Mouse (Mus musculus) heart, postnatal 0 days (tissue): ENCODE results near the gene Spryd7. TPM values are rescaled to one million over a fixed set of nuclear protein-coding genes. Genes with fewer than 3 reads are reported as not detected.
A peak's percentile ranks its signal among the peaks of the same experiment; 100 is the strongest.
"Not testable (repeated sequence)": the region's sequence is repeated elsewhere in the genome, so short reads cannot be mapped to it uniquely, and the experiment has no call there.

Experiments used
- ATAC-seq: fragments of 200-750 bp; cut with Nextera tagmentation; 2 replicates; pipeline ENCODE4 v1.8.0; 2017; ENCODE audit warnings: low read depth, moderate number of reproducible peaks, moderate library complexity; ENCODE audit not compliant: insufficient read depth
- DNase-seq: peaks from one replicate; pipeline ENCODE4 v3.0.0-alpha.2; 2016; ENCODE audit warnings: low spot score
- H3K27ac ChIP-seq: fragments of 300-500 bp; sonication (generic); 2 replicates; pipeline ENCODE4 v1.5.1; 2014; ENCODE audit warnings: low read depth, mild to moderate bottlenecking
- H3K27me3 ChIP-seq: fragments of 300-500 bp; sonication (generic); 2 replicates; pipeline ENCODE4 v1.6.1; 2014; ENCODE audit warnings: low read length, mixed read lengths; ENCODE audit not compliant: control insufficient read depth, insufficient read depth
- H3K36me3 ChIP-seq: fragments of 300-500 bp; sonication (generic); replicated peaks from 2 replicates; pipeline ENCODE4 v1.6.1; 2014; ENCODE audit warnings: low read length, mixed read lengths; ENCODE audit not compliant: control insufficient read depth, insufficient read depth
- H3K4me1 ChIP-seq: fragments of 300-500 bp; sonication (generic); 2 replicates; pipeline ENCODE4 v1.6.1; 2014; ENCODE audit warnings: antibody characterized with exemption; ENCODE audit not compliant: control insufficient read depth, insufficient read depth
- H3K4me2 ChIP-seq: fragments of 300-500 bp; sonication (generic); 2 replicates; pipeline ENCODE4 v1.6.1; 2014; ENCODE audit warnings: low read depth, mild to moderate bottlenecking, low read length, moderate library complexity
- H3K4me3 ChIP-seq: fragments of 300-500 bp; sonication (generic); 2 replicates; pipeline ENCODE4 v1.5.1; 2014; ENCODE audit warnings: low read depth, low read length
- H3K9ac ChIP-seq: fragments of 300-500 bp; sonication (generic); replicated peaks from 2 replicates; pipeline ENCODE4 v1.6.1; 2014; ENCODE audit warnings: low read depth, low read length, mixed read lengths
- H3K9me3 ChIP-seq: fragments of 300-500 bp; sonication (generic); replicated peaks from 2 replicates; pipeline ENCODE4 v1.6.1; 2016; ENCODE audit warnings: low read length; ENCODE audit not compliant: control insufficient read depth
- CTCF ChIP-seq: IDR thresholded peaks from 2 replicates; pipeline ENCODE4 v1.5.1; 2016; ENCODE audit warnings: antibody characterized with exemption, control low read depth, low read depth
- EP300 ChIP-seq: IDR thresholded peaks from 2 replicates; pipeline ENCODE4 v1.6.1; 2016; ENCODE audit warnings: antibody characterized with exemption, low read depth
- WGBS: fragments of 180-500 bp; shearing (Covaris S2); extraction: QIAGEN DNeasy Blood & Tissue Kit; methylation state at CpG from one replicate; pipeline ENCODE4 v1.1.7; 2014; 5-methylcytosine and 5-hydroxymethylcytosine counted together
- polyA plus RNA-seq: library from polyadenylated mRNA; unstranded; fragments of >200 nt; fragmentation: Nextera tagmentation; extraction: Ambion mirVana; gene quantifications from 2 replicates; pipeline ENCODE4 v1.2.1, GENCODE M21; 2015
- total RNA-seq: library from RNA; depleted of rRNA; stranded (reverse); fragments of >200 nt; gene quantifications from 2 replicates; pipeline ENCODE4 v1.2.3, GENCODE M21; 2014; ENCODE audit warnings: low replicate concordance

Gene Spryd7
- total and polyA plus RNA-seq, 2 experiments from 2014 or later = 28.0 to 41.9 TPM

DNA sequence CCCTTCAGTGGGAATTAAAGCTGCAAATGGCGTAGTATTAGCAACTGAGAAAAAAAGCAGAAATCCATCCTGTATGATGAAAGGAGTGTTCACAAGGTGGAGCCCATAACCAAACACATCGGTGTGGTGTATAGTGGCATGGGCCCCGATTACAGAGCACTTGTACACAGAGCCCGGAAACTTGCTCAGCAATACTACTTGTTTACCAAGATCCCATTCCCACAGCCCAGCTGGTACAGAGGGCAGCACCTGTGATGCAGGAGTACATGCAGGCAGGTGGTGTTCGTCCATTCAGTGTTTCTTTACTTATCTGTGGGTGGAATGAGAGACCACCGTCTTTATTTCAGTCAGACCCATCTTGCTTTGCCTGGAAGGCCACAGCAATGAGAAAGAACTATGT lies 2.2 kb upstream of the Spryd7 start:
- H3K9ac ChIP-seq = no peak overlapping the region

DNA sequence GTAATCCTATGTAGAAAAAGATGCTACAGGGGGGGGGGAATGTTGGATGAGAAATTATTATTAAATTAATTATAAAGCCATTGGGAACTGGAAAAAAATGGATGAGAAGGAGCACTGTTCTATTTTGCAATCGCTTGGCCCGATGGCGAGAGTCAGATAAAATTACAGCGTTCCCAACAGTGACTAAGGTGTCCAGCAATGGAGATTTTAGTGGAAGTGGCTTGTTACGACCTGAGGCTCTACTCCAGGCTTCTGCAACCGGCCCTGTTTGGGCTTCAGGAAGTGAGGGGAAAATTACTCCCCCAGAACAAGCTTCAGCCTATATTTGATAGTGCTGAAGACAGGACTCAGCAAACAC lies 776 bp downstream of the Spryd7 start:
- Histone ChIP-seq H3K9me3 (no peaks in the 10 kb centered on the region), H3K4me2 (peak overlapping the region; percentile 93), H3K36me3 (no peaks in the 10 kb centered on the region), H3K27me3 (no peaks in the 10 kb centered on the region), H3K9ac (peak overlapping the region; percentile 72), H3K4me1 (no peaks in the 10 kb centered on the region), H3K27ac (peak overlapping the region; percentile 90), H3K4me3 (peak overlapping the region; percentile 80)
- no peak for DNase-seq
- 6% methylated on average over 6 of the region's 6 CpGs for WGBS
- ATAC-seq = no peak
- no peak for TF ChIP-seq EP300
- no peak for TF ChIP-seq CTCF

More for the DNA sequence above, 2.2 kb upstream of the Spryd7 start:
- no peaks in the 10 kb centered on the region for H3K4me1 ChIP-seq
- WGBS = 86% methylated on average over 6 of the region's 6 CpGs
- H3K27me3 ChIP-seq = no peaks in the 10 kb centered on the region
- no peaks in the 10 kb centered on the region for H3K36me3 ChIP-seq
- ATAC-seq (no peak), DNase-seq (no peak)
- no peak overlapping the region for H3K4me2 ChIP-seq
- H3K27ac ChIP-seq = no peak overlapping the region
- TF ChIP-seq CTCF = no peak
- TF ChIP-seq EP300 = no peak
- peaks cover 6% of the 10 kb centered on the region; the same call in 1 of the 2 replicates for H3K9me3 ChIP-seq
- H3K4me3 ChIP-seq = no peak overlapping the region

DNA sequence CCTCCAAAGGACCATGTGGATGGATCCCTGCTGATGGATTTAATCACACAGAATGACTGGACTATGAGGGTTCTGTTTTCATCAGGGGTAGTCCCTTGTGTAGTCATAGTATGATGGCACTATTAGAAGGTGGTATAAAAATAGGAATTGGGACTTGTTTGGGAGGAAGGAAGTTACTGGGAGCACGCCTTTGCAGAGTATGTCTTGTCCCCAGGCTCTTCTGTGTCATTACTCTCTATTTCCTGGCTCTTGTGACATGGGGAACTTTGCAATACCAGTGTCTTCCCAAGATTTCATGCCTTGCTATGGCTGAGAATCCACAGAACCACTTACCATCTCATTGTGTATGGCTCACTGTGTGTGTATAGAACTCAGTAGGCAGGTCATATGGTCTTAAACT lies 8.1 kb downstream of the Spryd7 start:
- no peak for TF ChIP-seq EP300
- no peak for TF ChIP-seq CTCF
- Histone ChIP-seq H3K27me3 (no peaks in the 10 kb centered on the region), H3K4me3 (no peak overlapping the region), H3K4me1 (no peaks in the 10 kb centered on the region), H3K9me3 (no peaks in the 10 kb centered on the region), H3K36me3 (no peaks in the 10 kb centered on the region), H3K4me2 (no peak overlapping the region), H3K27ac (no peak overlapping the region), H3K9ac (no peak overlapping the region)
- ATAC-seq (no peak), DNase-seq (no peak)
- 77% methylated on average over 1 of the region's 1 CpGs for WGBS

DNA sequence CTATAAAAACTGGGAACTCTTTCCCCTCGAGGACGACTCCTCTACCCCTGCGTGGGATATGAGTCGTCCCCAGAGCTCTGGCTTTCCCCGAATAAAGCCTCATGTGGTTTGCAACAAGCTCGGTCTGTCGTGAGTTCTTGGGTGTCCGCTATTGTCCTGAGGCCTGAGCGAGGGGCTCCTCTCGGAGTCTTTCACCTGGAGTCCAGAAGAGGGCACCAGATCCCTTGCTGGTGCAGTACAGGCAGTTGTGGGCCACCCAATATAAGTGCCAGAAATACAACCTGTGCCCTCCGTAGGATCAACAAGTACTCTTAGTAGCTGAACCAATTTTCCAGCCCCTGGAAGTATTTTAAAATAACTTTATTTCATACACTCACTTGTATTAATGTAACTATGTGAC lies 18.9 kb downstream of the Spryd7 start:
- not testable (repeated sequence) for H3K9ac ChIP-seq, H3K36me3 ChIP-seq, ATAC-seq, H3K9me3 ChIP-seq, DNase-seq, H3K27me3 ChIP-seq, H3K4me2 ChIP-seq, H3K27ac ChIP-seq, H3K4me1 ChIP-seq, H3K4me3 ChIP-seq
- 80% methylated on average over 6 of the region's 11 CpGs for WGBS
- peak; percentile 23; the same call in 1 of the 2 replicates for TF ChIP-seq CTCF

DNA sequence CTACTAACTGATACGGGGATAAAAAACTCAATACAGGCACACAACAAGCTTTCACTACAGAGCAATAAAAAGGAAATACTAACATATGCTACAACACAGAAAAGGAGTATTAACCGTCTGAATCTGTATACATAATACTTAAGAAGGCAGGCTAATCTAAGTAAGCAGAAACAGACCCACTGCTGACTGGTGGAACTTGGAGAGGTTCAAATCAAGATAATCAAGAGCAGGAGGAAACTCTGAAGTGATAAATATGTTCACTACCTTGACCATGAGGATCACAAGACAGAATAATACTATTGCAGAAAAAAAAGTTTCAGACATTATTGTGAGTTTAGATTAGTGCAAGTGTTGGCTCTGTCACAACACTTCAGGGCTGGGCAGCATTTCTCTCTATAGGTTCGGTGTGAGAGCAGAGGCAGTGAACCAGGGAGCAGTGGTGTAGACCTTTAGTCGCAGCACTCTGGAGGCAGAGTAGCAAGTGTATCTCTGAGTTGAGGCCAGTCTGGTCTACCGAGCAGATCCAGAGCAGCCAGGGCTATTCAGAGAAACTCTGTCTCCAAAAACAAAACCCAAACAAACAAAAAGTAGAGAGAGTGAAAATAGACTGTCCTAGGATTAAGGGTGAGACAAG lies 19.9 kb downstream of the Spryd7 start:
- H3K9me3 ChIP-seq = no peaks in the 10 kb centered on the region
- no peak overlapping the region for H3K27ac ChIP-seq
- TF ChIP-seq EP300 = no peak
- TF ChIP-seq CTCF = no peak
- H3K36me3 ChIP-seq = peaks cover 9% of the 10 kb centered on the region
- no peaks in the 10 kb centered on the region for H3K27me3 ChIP-seq
- WGBS = 74% methylated on average over 5 of the region's 5 CpGs
- H3K9ac ChIP-seq = no peak overlapping the region
- H3K4me1 ChIP-seq = no peaks in the 10 kb centered on the region
- DNase-seq (no peak), ATAC-seq (no peak)
- H3K4me2 ChIP-seq = no peak overlapping the region
- no peak overlapping the region for H3K4me3 ChIP-seq

DNA sequence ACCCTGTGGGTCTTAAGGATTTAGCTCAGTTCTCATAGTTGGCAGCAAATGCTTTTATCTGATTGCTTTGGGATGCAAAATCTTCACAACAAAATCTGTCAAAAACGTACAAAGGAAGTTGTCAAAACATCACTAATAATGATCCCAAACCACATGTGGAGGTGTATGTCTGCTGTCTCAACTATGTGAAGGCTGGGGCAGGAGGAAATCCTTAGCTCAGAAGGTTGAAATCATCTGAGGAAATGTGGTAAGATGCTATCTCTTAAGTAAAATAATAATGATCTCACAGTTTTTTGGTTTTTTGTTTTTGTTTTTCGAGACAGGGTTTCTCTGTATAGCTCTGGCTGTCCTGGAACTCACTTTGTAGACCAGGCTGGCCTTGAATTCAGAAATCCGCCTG lies 20.9 kb downstream of the Spryd7 start:
- DNase-seq (no peak), ATAC-seq (no peak)
- no peak overlapping the region for H3K4me3 ChIP-seq
- TF ChIP-seq EP300 = no peak
- H3K9me3 ChIP-seq = no peaks in the 10 kb centered on the region
- WGBS = 73% methylated on average over 3 of the region's 3 CpGs
- H3K9ac ChIP-seq = no peak overlapping the region
- no peaks in the 10 kb centered on the region for H3K27me3 ChIP-seq
- 0 out of 2 replicates have a peak, but pooled peaks cover 3% of the 10 kb centered on the region for H3K4me1 ChIP-seq
- peaks cover 9% of the 10 kb centered on the region for H3K36me3 ChIP-seq
- no peak overlapping the region for H3K4me2 ChIP-seq
- H3K27ac ChIP-seq = no peak overlapping the region
